Mouse (Mus musculus) subcutaneous adipose tissue, adult 2 months (tissue): ENCODE measurements around the gene Ano7. TPM values are rescaled to one million over a fixed set of nuclear protein-coding genes. Genes with fewer than 3 reads are reported as not detected.

ENCODE experiments used
- polyA plus RNA-seq: library from polyadenylated mRNA; depleted of rRNA; stranded (reverse); fragments of >200 nt; gene quantifications from 2 replicates; pipeline ENCODE4 v1.2.3, GENCODE M21; 2012; ENCODE audit warnings: low replicate concordance; rRNA removed

Ano7 gene
- 0.50 TPM in 1 of 2 replicates, not detected in the other for polyA plus RNA-seq

GRCm38 (mm10) chr1:93373665-93374064 lies at the start of gene Ano7:
Ano7 (plus strand) TSS chr1:93373930.

DNA sequence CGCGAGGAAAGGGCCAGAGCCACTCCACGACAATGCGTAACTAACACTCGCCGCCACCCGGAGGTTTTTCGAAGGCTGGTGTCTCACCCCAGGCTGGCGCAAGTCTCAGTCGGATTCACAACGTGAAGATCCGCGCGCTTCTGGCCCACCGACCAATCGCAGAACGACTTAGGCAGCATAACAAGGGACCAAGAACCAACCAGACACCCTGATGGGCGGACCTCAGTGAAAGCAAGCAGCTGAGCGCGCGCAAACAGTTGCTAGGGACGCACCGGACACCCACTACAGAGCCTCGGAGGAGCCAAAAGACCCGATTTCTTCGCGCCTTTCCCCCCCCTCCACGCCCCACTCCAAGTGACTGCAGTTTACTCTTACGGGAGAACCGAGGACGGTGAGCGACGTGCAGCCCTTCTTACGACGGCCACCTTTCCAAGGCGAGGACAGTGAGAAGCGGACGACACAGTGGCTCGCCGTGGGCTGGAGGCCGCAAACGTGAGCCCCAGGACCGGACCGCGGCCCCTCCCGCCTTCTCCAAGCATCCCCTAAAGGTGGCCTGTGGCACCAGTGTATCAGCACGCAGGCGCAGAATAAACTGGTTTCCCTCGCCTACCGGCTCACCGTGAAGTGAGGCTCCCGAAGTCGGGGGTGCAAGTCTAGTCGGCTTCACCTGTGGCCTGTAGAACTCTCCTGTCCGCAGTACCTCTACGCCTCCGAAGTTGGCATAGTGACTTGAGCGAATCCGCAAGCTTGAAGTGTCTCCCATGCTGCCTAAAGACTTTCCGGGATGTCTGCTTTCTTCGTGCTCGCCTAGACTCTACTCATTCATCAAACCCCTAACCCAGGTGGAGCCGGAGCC lies 30.9 kb upstream of the Ano7 start, which contains the start of the genes Ppp1r7 and Pask:
TSS of gene Ppp1r7 (plus strand) at position 207 of the 856 bp plus-strand sequence.
TSS of gene Pask (minus strand) at position 835 of the 856 bp plus-strand sequence.

Other genes with a start within 250 kb of the Ano7 start
- 0.10 TPM in 1 of 2 replicates, not detected in the other for gene Agxt, start 238.7 kb upstream of the Ano7 start, polyA plus RNA-seq
- 6.3 TPM in 1 of 2 replicates, not detected in the other for gene 2310007B03Rik, start 213.0 kb upstream of the Ano7 start, polyA plus RNA-seq
- gene Crocc2, start 205.2 kb upstream of the Ano7 start, polyA plus RNA-seq: 0.06 and 0.50 TPM in 2 replicates
- 15.1 and 63.4 TPM in 2 replicates for gene Sned1, start 138.1 kb upstream of the Ano7 start, polyA plus RNA-seq
- gene Mterf4, start 68.0 kb upstream of the Ano7 start, polyA plus RNA-seq: 13.0 and 14.8 TPM in 2 replicates
- gene Ppp1r7, start 31.1 kb upstream of the Ano7 start, polyA plus RNA-seq: 4.0 and 4.9 TPM in 2 replicates
- 2.4 and 5.8 TPM in 2 replicates for gene Pask, start 30.4 kb upstream of the Ano7 start, polyA plus RNA-seq
- 103 and 124 TPM in 2 replicates for gene Hdlbp, start 104.9 kb downstream of the Ano7 start, polyA plus RNA-seq
- 6.3 and 9.8 TPM in 2 replicates for gene Farp2, start 138.1 kb downstream of the Ano7 start, polyA plus RNA-seq